Mouse (Mus musculus) left cerebral cortex, postnatal 25 days (tissue): ENCODE measurements around the gene Cdc14b. TPM values are rescaled to one million over a fixed set of nuclear protein-coding genes. Genes with fewer than 3 reads are reported as not detected.

ENCODE experiments used
- DNase-seq, 2 experiments: peaks; one replicate each; pipeline ENCODE4 v3.0.0; 2022; ENCODE audit warnings: low spot score in 2 of 2, mixed read lengths in 1 of 2
- intact Hi-C: fragments of 180-260 bp; cut with DNase I; formaldehyde crosslinking; loops from one replicate; pipeline ENCODE4 v1.15.1; 2025
- total RNA-seq, 2 experiments: library from RNA; stranded (reverse); gene quantifications; 2 replicates each; pipeline ENCODE4 v1.2.3; 2021

The Cdc14b gene
- total RNA-seq, 2 experiments from 2014 or later, result 9.8 to 10.3 TPM

DNA sequence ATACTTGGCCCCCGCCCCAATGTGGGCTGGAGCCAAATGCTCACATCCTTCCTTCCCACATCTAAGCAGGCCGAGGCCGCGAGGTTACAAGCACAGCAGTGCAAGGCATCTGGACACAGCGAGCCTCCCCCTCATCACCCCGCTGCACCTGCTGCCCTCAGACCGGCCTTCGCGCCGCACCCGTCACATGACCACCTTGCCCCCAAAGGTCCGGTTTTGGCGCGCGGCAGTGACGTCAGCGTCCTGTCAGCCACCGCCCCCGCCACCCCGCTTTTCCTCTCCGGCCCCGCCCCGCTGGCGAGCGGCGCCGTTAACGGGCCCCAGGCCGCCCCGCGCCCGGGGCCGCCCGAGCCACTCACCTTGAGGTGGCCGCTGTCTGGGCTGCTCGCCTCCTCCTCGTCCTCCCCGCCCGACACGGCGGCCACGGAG lies 122.8 kb downstream of the Cdc14b start:
- peak; percentile 76 to 78 for DNase-seq
- intact Hi-C loops, result loop anchor here (10.0 kb wide), 1 partner anchor 283 kb away; the partner anchor contains the start of gene Cdk20

- intact Hi-C loops, result loop anchor here (10.0 kb wide), 1 partner anchor 285 kb away; the partner anchor contains the start of gene Cdk20
- DNase-seq, result no peak
Measured at GRCm38 (mm10) chr13:64150121-64150520, 125.0 kb downstream of the Cdc14b start.

Other genes starting within 250 kb of the Cdc14b start
- not detected for gene Hsd17b3, start 186.1 kb downstream of the Cdc14b start, total RNA-seq
- under 1 TPM; 0.34 to 0.78 TPM for gene Slc35d2, start 145.9 kb downstream of the Cdc14b start, total RNA-seq
- 10 to 100 TPM; 21.0 to 25.3 TPM for gene Zfp367, start 122.1 kb downstream of the Cdc14b start, total RNA-seq
- 100 to 1,000 TPM; 185 to 191 TPM for gene Habp4, start 113.5 kb downstream of the Cdc14b start, total RNA-seq
- gene Aaed1, start 37.4 kb upstream of the Cdc14b start, total RNA-seq, result 10 to 100 TPM; 16.8 to 19.2 TPM
- gene Ctsl, start 95.6 kb upstream of the Cdc14b start, total RNA-seq, result 100 to 1,000 TPM; 139 to 150 TPM
- 10 to 100 TPM in 1 of 2 experiments, 1 to 10 TPM in 1; 9.7 to 12.5 TPM for gene Cdk20, start 157.0 kb upstream of the Cdc14b start, total RNA-seq
- not detected for gene Fam240b, start 222.5 kb upstream of the Cdc14b start, total RNA-seq